ENCODE assay signal across 9 mouse cellular contexts in the genomic region with DNA sequence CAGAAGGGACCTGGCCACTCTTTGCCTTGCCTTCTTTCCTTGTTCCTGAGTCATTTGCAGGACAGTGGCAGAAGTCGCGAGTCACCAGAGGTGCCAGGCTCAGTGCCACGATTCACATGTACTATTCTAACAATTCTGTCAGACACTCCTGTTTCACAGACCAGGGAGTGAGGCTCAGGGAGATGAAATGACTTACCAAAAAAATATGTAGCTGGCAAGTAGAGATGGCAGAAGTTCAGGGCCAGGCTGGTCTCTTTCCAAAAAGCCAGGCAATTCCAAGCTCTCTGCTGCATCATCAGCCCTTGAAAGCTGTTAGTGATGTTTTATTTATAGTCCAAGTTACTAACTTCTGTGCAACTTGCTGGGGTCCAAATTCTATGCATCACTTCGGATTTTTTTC.
DNase-seq lines count a peak whose midpoint lies in the region; ATAC-seq lines count a peak whose summit lies in the region.
"Had no signal": no experiment of that assay in that cellular context is flagged by ENCODE, and none has a peak within 500 bp of the region (broad histone marks: within the 10 kb centered on the region; RNA-seq: fewer than 3 reads in every experiment).

No protein-coding gene starts in this region.

- no peak for DNase-seq in hindbrain, embryonic 10.5 days (ENCODE audit: low spot score)
- DNase-seq in adrenal gland, postnatal 10 days, result peak; percentile 67
- peak; percentile 74 for DNase-seq in heart, adult 8-10 months (ENCODE audit: low spot score)
- DNase-seq in left cerebral cortex, postnatal 4 days, result peak; percentile 41
- peak; percentile 46 for DNase-seq in skeletal muscle tissue, adult 2 months (ENCODE audit: low read depth, low spot score)

- no peaks in the 10 kb centered on the region for H3K9me3 ChIP-seq in hindbrain, embryonic 15.5 days
- H3K9me3 ChIP-seq in hindbrain, embryonic 10.5 days, result no peaks in the 10 kb centered on the region
- no peaks in the 10 kb centered on the region for H3K9me3 ChIP-seq in midbrain, embryonic 16.5 days (replicated peaks; ENCODE audit: control insufficient read depth, low read length, poor library complexity, severe bottlenecking)
- H3K9me3 ChIP-seq: heart, embryonic 13.5 days had no signal

- intact Hi-C loops in left cerebral cortex, postnatal 4 days (cut with DNase I), result no loop called here

- H3K27me3 ChIP-seq in hindbrain, embryonic 15.5 days, result no peaks in the 10 kb centered on the region
- H3K27me3 ChIP-seq in hindbrain, embryonic 10.5 days (ENCODE audit: insufficient read depth, poor library complexity, severe bottlenecking), result no peaks in the 10 kb centered on the region
- no peaks in the 10 kb centered on the region for H3K27me3 ChIP-seq in midbrain, embryonic 16.5 days (ENCODE audit: control insufficient read depth, insufficient read depth, low read depth, low read length)
- H3K27me3 ChIP-seq: heart, embryonic 13.5 days had no signal

- H3K4me2 ChIP-seq in hindbrain, embryonic 15.5 days, result no peak overlapping the region
- H3K4me2 ChIP-seq in midbrain, embryonic 16.5 days (ENCODE audit: low read length), result no peak overlapping the region
- H3K4me2 ChIP-seq: heart, embryonic 13.5 days had no signal

- WGBS in hindbrain, embryonic 15.5 days, result 65% methylated on average over 4 of the region's 4 CpGs
- WGBS in hindbrain, embryonic 10.5 days, result 83% methylated on average over 4 of the region's 4 CpGs
- WGBS in midbrain, embryonic 16.5 days, result 81% methylated on average over 4 of the region's 4 CpGs

- H3K36me3 ChIP-seq in hindbrain, embryonic 15.5 days, result no peaks in the 10 kb centered on the region
- H3K36me3 ChIP-seq in hindbrain, embryonic 10.5 days, result no peaks in the 10 kb centered on the region
- H3K36me3 ChIP-seq in midbrain, embryonic 16.5 days (ENCODE audit: control insufficient read depth, insufficient read depth, low read length), result no peaks in the 10 kb centered on the region
- H3K36me3 ChIP-seq: heart, embryonic 13.5 days had no signal

- peaks cover 14% of the 10 kb centered on the region for H3K4me1 ChIP-seq in hindbrain, embryonic 15.5 days (replicated peaks)
- peaks cover 2% of the 10 kb centered on the region; the same call in 1 of the 2 replicates for H3K4me1 ChIP-seq in hindbrain, embryonic 10.5 days (replicated peaks)
- no peaks in the 10 kb centered on the region for H3K4me1 ChIP-seq in midbrain, embryonic 16.5 days (ENCODE audit: control insufficient read depth, insufficient read depth, low read length)

- ATAC-seq in hindbrain, embryonic 15.5 days (ENCODE audit: low FRiP score, low read depth), result 0 out of 2 replicates have a peak, but pooled peaks have one; percentile 5
- no peak for ATAC-seq in CD4-positive, CD25-positive, alpha-beta regulatory T cell, adult 4 months
- no peak for ATAC-seq in midbrain, embryonic 16.5 days

- no peak overlapping the region for H3K9ac ChIP-seq in hindbrain, embryonic 15.5 days
- H3K9ac ChIP-seq in midbrain, embryonic 16.5 days (ENCODE audit: low read depth, low read length), result no peak overlapping the region
- H3K9ac ChIP-seq: heart, embryonic 13.5 days had no signal

- H3K27ac ChIP-seq in hindbrain, embryonic 15.5 days (replicated peaks), result no peak overlapping the region
- no peak overlapping the region for H3K27ac ChIP-seq in hindbrain, embryonic 10.5 days
- H3K27ac ChIP-seq in midbrain, embryonic 16.5 days (ENCODE audit: low read length), result no peak overlapping the region
- H3K27ac ChIP-seq: heart, embryonic 13.5 days had no signal

- H3K4me3 ChIP-seq in hindbrain, embryonic 15.5 days, result no peak overlapping the region
- no peak overlapping the region for H3K4me3 ChIP-seq in hindbrain, embryonic 10.5 days
- H3K4me3 ChIP-seq in midbrain, embryonic 16.5 days (ENCODE audit: low read depth, low read length), result no peak overlapping the region
- H3K4me3 ChIP-seq: heart, embryonic 13.5 days had no signal
